Mouse (Mus musculus) c-Kit-positive CD71-positive TER-119-positive erythroid progenitor cells, embryonic 14.5 days (primary cell): ENCODE data around the gene Tmem108.

ENCODE experiments used
- DNase-seq: peaks from one replicate; pipeline ENCODE4 v3.0.0-alpha.2; 2013; ENCODE audit warnings: low spot score

Gene Tmem108

DNA sequence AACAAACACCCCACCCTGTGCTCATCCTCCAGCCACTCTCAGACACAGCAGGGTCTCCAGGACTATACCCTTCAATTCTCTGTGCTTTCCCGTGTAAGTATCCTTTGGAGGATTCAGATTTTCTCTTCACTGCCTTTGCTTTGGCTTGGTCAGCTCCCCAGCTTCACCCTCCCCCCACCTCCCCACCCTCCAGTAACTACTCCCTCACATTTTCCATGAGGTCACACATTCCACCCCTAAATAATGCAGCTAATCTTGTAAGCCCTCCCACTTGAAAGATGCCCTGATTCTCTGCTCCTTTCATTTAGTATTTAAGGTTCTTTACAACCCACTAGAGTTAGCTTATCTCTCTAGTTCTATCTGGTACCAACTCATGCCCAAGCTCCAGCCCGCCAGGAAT, 82.4 kb downstream of the Tmem108 start:
- DNase-seq, result no peak

- DNase-seq, result no peak
Observed at GRCm38 (mm10) chr9:103678531-103679060, 83.0 kb downstream of the Tmem108 start.

GRCm38 (mm10) chr9:103677811-103678210, 83.8 kb downstream of the Tmem108 start:
- no peak for DNase-seq

- no peak for DNase-seq
Observed at GRCm38 (mm10) chr9:103675721-103676480, 85.7 kb downstream of the Tmem108 start.

- no peak for DNase-seq
Observed at GRCm38 (mm10) chr9:103672881-103673280, 88.8 kb downstream of the Tmem108 start.

DNA sequence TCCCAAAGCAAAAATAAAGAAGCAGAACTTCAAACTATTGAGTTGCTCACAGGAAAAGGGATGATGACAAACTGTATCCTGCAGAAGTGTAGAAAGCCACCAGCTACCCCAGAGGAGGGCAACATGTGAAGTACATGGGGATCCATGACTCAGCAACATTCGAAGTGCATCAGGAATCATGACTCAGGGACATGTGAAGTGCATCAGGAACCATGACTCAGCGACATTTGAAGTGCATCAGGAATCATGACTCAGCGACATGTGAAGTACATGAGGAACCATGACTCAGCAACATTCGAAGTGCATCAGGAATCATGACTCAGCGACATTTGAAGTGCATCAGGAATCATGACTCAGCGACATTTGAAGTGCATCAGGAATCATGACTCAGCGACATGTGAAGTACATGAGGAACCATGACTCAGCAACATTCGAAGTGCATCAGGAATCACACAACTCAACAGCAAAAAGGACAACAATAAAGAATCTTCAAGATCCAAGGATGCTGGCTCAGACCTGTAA, 91.0 kb downstream of the Tmem108 start:
- DNase-seq, result peak; percentile 5

DNA sequence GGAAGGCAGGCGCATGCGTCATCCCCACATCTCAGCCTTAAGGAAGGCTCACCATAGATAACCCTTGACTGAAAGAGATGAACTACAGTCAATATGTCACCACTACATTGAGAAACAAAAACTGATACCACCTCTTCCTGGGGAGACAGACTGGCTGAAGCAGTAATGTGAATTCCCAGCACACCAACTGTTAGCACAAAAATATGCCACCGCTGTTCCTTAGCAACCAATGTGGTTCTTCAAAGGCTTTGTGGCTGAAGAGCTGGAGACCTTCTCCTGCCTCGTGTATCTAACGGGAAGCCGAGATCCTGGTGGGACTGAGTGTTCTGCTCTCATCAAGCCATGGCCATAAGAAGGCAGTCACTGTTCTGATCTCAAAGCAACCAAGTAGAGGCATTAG, 92.8 kb downstream of the Tmem108 start:
- DNase-seq, result no peak

- DNase-seq, result no peak
Observed at GRCm38 (mm10) chr9:103665817-103666216, 95.8 kb downstream of the Tmem108 start.

- no peak for DNase-seq
Observed at GRCm38 (mm10) chr9:103664151-103664550, 97.5 kb downstream of the Tmem108 start.

- DNase-seq, result no peak
Observed at GRCm38 (mm10) chr9:103661873-103662272, 99.8 kb downstream of the Tmem108 start.

- no peak for DNase-seq
Observed at GRCm38 (mm10) chr9:103657981-103658380, 103.7 kb downstream of the Tmem108 start.

DNA sequence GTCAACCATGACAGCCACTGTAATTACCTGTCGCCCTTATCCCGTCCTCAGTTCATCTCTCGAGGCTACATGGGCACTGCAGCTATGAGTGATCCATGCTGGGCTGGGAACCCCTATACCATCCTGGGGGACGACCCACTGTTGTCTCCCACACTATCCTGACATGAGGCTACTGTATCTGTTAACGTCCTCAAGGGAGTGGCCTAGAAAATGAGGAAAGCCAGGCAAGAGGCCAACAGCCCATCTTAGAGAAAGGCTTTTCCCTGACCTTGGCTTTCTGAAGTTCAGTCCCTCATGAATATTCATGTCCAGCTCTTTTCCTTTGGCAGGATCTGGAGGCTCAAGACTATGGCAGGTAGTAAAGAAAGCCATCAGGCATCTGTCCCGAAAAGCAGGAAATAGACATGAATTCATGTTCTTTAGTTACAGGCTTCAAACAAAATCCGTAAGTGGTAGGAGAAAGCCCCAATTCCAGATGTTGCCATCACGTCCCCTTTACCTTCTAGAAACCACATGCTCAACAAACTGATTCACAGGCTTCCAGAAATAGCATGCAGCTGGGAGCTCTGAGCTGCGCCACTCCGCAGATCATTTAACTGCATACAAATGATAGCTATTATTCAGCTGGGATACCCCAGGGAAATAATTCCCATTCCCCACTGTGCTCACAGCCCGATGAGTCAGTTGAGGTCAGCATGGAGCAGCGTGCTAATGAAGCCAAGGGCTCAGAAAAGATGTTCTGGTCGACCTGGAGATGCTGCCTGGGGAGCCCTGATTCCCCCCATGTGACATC, 104.3 kb downstream of the Tmem108 start:
- no peak for DNase-seq

GRCm38 (mm10) chr9:103653995-103654587, 107.5 kb downstream of the Tmem108 start:
- no peak for DNase-seq

- no peak for DNase-seq
Observed at GRCm38 (mm10) chr9:103652127-103652882, 109.3 kb downstream of the Tmem108 start.

GRCm38 (mm10) chr9:103646605-103647004, 115.0 kb downstream of the Tmem108 start:
- DNase-seq, result no peak

DNA sequence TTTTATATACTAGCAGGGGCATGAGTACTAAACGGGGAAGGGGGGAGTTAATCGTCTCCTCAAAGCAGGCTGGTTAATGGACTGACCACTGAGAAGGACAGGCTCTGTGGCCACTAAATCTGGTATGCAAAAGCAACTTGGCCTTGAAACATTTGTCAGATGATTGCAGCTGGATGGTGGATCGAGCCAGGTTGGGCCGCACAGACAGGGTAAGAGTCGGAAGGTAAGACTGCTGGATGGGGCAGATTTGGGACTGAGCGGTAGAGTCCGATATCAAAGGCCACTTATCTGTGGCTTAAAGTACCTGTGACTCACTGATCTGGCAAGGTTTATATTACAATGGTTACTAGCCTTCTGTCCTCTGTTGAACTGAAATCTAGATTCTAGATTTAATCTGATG, 115.9 kb downstream of the Tmem108 start:
- DNase-seq, result no peak

- no peak for DNase-seq
Observed at GRCm38 (mm10) chr9:103642300-103642699, 119.3 kb downstream of the Tmem108 start.

DNA sequence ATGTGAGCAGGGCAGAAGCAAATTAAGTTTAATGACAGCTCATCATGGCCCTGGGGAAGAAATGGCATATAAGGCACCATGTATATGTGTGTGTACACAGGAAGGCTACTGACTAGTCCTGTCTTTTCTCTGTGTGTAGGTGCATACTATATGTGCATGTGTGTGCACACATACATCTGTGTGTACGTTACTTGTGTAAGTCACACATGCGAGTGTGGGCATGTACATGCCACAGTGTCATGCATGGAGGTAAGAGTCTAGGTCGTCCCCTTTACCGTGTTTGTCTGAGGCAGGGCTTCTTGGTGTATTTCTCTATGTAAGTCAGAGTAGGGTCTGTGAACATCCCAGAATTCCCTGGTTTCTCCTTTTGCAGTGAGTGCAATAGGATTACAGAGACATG, 120.3 kb downstream of the Tmem108 start:
- no peak for DNase-seq

- DNase-seq, result no peak
Observed at GRCm38 (mm10) chr9:103639413-103639812, 122.2 kb downstream of the Tmem108 start.

DNA sequence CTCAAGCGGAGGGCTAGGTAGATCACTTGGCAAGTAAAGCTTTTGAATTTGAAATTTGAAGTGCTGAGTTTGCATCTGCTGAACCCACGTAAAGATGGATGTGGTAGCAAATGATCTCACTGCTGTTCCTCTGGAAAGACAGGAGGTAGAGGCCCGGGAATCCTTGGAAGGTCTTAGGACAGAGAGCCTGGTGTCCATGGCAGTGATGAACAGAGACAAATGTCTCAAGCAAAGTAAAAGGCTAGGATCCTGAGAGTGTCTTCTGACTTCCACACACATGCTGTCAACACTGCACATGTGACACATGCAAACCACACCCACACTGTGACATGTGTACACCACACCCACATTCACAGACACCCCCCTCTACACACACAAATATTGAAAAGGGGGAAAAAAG, 124.2 kb downstream of the Tmem108 start:
- DNase-seq, result no peak

DNA sequence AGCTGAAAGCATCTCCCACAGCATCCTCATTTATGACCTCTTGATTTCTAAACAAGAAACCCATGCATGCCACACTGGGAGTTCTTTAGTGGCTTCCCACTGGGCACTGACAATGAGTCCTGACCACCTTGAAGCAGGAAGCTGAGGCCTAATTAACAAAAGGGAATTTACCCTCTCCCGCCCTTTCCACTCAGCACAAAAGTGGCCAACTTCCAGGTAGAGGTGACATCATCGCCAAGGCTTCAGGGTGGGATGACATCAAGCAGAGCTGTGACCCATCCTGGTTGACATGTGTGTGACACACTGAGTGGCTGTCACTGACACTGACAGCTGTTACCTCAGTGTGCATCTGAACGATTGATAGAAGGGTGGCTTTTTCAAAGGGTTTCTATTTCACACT, 124.8 kb downstream of the Tmem108 start:
- DNase-seq, result no peak
